Mouse (Mus musculus) granulocyte monocyte progenitor cell, adult 5-6 weeks (primary cell): ENCODE measurements around the gene Magea6. TPM values are rescaled to one million over a fixed set of nuclear protein-coding genes. Genes with fewer than 3 reads are reported as not detected.
"Not testable (repeated sequence)": the region's sequence is repeated elsewhere in the genome, so short reads cannot be mapped to it uniquely, and the experiment has no call there.

ENCODE experiments used
- ATAC-seq: replicated peaks from 2 replicates; pipeline ENCODE4 v1.8.0; 2016; ENCODE audit warnings: mild to moderate bottlenecking, moderate TSS enrichment, inconsistent platforms; ENCODE audit not compliant: poor library complexity, severe bottlenecking
- total RNA-seq, 2 experiments: library from RNA; stranded (forward) in 1 of 2; stranded (reverse) in 1 of 2; fragments of 200-712, 200-1000 nt in 1 of 2; fragments of >200 nt in 1 of 2; fragmentation: Nextera tagmentation in 1 of 2; gene quantifications; 2 replicates each; pipeline ENCODE4 v1.2.3; 2014 to 2017

The Magea6 gene
- not detected in 2 replicates for total RNA-seq (2014; fragmentation: Nextera tagmentation)
- not detected in 2 replicates for total RNA-seq (2017)

DNA sequence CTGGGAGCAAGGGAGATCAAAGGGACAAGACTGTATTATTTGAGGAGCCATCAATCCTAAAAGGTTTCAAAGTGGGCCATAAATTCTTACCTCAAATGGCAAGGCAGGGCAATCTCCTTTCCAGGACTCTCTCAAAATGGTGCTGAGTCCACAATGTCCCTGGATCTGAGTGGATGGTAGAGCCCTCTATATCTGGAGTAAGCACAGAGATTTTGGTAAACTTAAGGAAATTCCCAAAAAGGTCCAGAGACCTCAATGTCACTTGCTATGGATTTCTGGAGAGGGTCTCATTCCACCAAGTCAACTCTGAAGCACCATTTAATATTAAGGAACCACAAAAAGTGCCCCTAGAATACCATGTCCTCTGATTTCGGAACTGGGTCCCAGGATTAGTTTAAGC, at the start of gene Magea6:
Magea6 (minus strand) TSS at position 101 of the 400 bp plus-strand sequence.
- ATAC-seq = not testable (repeated sequence)

DNA sequence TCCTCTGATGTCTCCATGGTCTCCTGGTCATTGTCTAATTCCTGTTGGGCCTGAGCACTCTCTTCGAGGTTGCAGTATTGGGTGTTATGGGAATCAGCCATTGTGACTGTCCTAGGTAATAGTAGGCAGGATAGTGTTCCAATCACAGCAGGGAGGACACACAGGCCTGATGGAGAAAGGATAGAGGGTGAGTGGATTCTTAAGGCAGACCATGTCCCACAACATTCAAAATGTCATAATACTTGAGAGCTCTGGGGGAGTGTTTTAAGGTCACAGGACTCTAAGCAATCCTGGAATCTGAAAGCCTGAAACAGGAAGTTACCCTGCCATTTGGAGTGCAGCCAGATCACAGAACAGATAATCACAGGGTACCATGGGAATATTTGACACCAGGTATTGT, 13.6 kb upstream of the Magea6 start, which contains the start of gene Magea3:
Magea3 (minus strand) TSS at position 101 of the 400 bp plus-strand sequence.
- not testable (repeated sequence) for ATAC-seq

DNA sequence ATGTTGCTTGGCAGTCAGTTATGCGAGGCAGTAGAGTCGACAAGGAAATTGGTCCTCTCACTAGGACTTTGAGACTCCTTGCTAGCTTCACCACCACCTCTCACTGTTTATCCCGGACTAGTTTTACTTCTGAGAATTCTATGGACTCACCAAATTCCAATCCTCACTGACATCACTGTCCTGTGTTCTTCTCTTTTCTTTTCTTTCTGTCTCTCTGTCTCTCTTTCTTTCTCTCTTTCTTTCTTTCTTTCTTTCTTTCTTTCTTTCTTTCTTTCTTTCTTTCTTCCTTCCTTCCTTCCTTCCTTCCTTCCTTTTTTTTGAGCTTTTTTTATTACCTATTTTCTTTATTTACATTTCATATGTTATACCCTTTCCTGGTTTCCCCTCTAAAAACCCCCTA, 45.6 kb downstream of the Magea6 start, which contains the start of gene Cldn34b1:
Cldn34b1 (minus strand) TSS at position 101 of the 400 bp plus-strand sequence.
- ATAC-seq = not testable (repeated sequence)

Other genes with a start within 250 kb of the Magea6 start
- not detected in 2 replicates for gene Cldn34b1, start 45.7 kb downstream of the Magea6 start, total RNA-seq (2014; fragmentation: Nextera tagmentation)
- gene Cldn34b1, start 45.7 kb downstream of the Magea6 start, total RNA-seq (2017) = not detected in 2 replicates
- gene Magea3, start 13.5 kb upstream of the Magea6 start, total RNA-seq (2014; fragmentation: Nextera tagmentation) = not detected in 2 replicates
- not detected in 2 replicates for gene Magea3, start 13.5 kb upstream of the Magea6 start, total RNA-seq (2017)
- not detected in 2 replicates for gene Magea8, start 59.9 kb upstream of the Magea6 start, total RNA-seq (2014; fragmentation: Nextera tagmentation)
- gene Magea8, start 59.9 kb upstream of the Magea6 start, total RNA-seq (2017) = not detected in 2 replicates
- not detected in 2 replicates for gene Magea5, start 127.2 kb upstream of the Magea6 start, total RNA-seq (2014; fragmentation: Nextera tagmentation)
- gene Magea5, start 127.2 kb upstream of the Magea6 start, total RNA-seq (2017) = not detected in 2 replicates
- gene Magea1, start 153.8 kb upstream of the Magea6 start, total RNA-seq (2014; fragmentation: Nextera tagmentation) = not detected in 2 replicates
- gene Magea1, start 153.8 kb upstream of the Magea6 start, total RNA-seq (2017) = not detected in 2 replicates
- gene Magea2, start 157.7 kb upstream of the Magea6 start, total RNA-seq (2014; fragmentation: Nextera tagmentation) = not detected in 2 replicates
- gene Magea2, start 157.7 kb upstream of the Magea6 start, total RNA-seq (2017) = not detected in 2 replicates
- not detected in 2 replicates for gene Cldn34b2, start 192.4 kb upstream of the Magea6 start, total RNA-seq (2014; fragmentation: Nextera tagmentation)
- gene Cldn34b2, start 192.4 kb upstream of the Magea6 start, total RNA-seq (2017) = not detected in 2 replicates